Mouse (Mus musculus) spleen, embryonic (tissue): ENCODE data around the gene Akap2.

Source experiments
- CTCF ChIA-PET: fragments of 350-600 bp; sonication (Branson Sonifier 250); formaldehyde crosslinking; loops from one replicate; lab custom pipeline; 2022; lab: Charles Lee

The Akap2 gene

GRCm38 (mm10) chr4:57824626-57825240, 107.3 kb downstream of the Akap2 start:
- CTCF ChIA-PET = no interaction called here

- CTCF ChIA-PET = no interaction called here
Observed at GRCm38 (mm10) chr4:57826272-57826671, 108.8 kb downstream of the Akap2 start.

GRCm38 (mm10) chr4:57829131-57829530, 111.7 kb downstream of the Akap2 start:
- CTCF ChIA-PET = no interaction called here

- CTCF ChIA-PET = interaction anchor here (0.6 to 0.9 kb wide), 2 partner anchors 7 to 31 kb away, joined by 5 to 23 read pairs; no protein-coding TSS in a partner anchor
Observed at GRCm38 (mm10) chr4:57829740-57830139, 112.3 kb downstream of the Akap2 start.

GRCm38 (mm10) chr4:57832318-57832717, 114.9 kb downstream of the Akap2 start:
- CTCF ChIA-PET = no interaction called here

GRCm38 (mm10) chr4:57833060-57833459, 115.6 kb downstream of the Akap2 start:
- CTCF ChIA-PET = no interaction called here

- CTCF ChIA-PET = no interaction called here
Observed at GRCm38 (mm10) chr4:57834141-57834540, 116.7 kb downstream of the Akap2 start.

GRCm38 (mm10) chr4:57837089-57837488, 119.6 kb downstream of the Akap2 start:
- CTCF ChIA-PET = no interaction called here

- CTCF ChIA-PET = no interaction called here
Observed at GRCm38 (mm10) chr4:57839343-57839742, 121.9 kb downstream of the Akap2 start.

- CTCF ChIA-PET = interaction anchor here (0.6 kb wide), 2 partner anchors 67 to 166 kb away, joined by 4 to 7 read pairs; no protein-coding TSS in a partner anchor
Observed at GRCm38 (mm10) chr4:57841911-57842310, 124.5 kb downstream of the Akap2 start.

GRCm38 (mm10) chr4:57842472-57843305, 125.2 kb downstream of the Akap2 start:
- CTCF ChIA-PET = no interaction called here

GRCm38 (mm10) chr4:57845031-57845431, 127.6 kb downstream of the Akap2 start:
- CTCF ChIA-PET = no interaction called here

GRCm38 (mm10) chr4:57845541-57846210, 128.2 kb downstream of the Akap2 start:
- CTCF ChIA-PET = interaction anchor here (0.6 kb wide), 1 partner anchor 12 kb away, joined by 7 read pairs; no protein-coding TSS in a partner anchor

- CTCF ChIA-PET = interaction anchor here (0.6 kb wide), 1 partner anchor 11 kb away, joined by 7 read pairs; no protein-coding TSS in a partner anchor
Observed at GRCm38 (mm10) chr4:57846381-57846990, 129.0 kb downstream of the Akap2 start.

GRCm38 (mm10) chr4:57846991-57847422, 129.6 kb downstream of the Akap2 start:
- CTCF ChIA-PET = no interaction called here

- CTCF ChIA-PET = no interaction called here
Observed at GRCm38 (mm10) chr4:57847676-57848075, 130.2 kb downstream of the Akap2 start.

GRCm38 (mm10) chr4:57849465-57849864, 132.0 kb downstream of the Akap2 start:
- CTCF ChIA-PET = no interaction called here

GRCm38 (mm10) chr4:57851731-57852130, 134.3 kb downstream of the Akap2 start:
- CTCF ChIA-PET = interaction anchor here (1.2 kb wide), 1 partner anchor 11 kb away, joined by 3 read pairs; no protein-coding TSS in a partner anchor

GRCm38 (mm10) chr4:57852461-57853040, 135.1 kb downstream of the Akap2 start:
- CTCF ChIA-PET = interaction anchor here (1.2 kb wide), 1 partner anchor 10 kb away, joined by 3 read pairs; no protein-coding TSS in a partner anchor

GRCm38 (mm10) chr4:57854181-57854580, 136.7 kb downstream of the Akap2 start:
- CTCF ChIA-PET = no interaction called here
